Mouse (Mus musculus) kidney, adult 2 months (tissue): ENCODE data around the gene Mns1.

Experiments
- CTCF ChIP-seq: fragments of 200-500 bp; conservative IDR thresholded peaks from 2 replicates; pipeline ENCODE4 v1.5.1; 2011; ENCODE audit warnings: low read depth, mild to moderate bottlenecking, control low read depth, low read length, moderate library complexity, mixed read lengths; ENCODE audit not compliant: insufficient read depth, insufficient read length
- POLR2A ChIP-seq: fragments of 200-500 bp; IDR thresholded peaks from one replicate; pipeline ENCODE4 v1.6.1; 2011; ENCODE audit warnings: low read depth, low read length, control low read depth

- TF ChIP-seq CTCF (no peak), POLR2A (no peak)
Measured at GRCm38 (mm10) chr9:72460767-72461166, 23.0 kb downstream of the Mns1 start.
